Mouse (Mus musculus) limb, embryonic 11.5 days (tissue): ENCODE data around the gene Tgtp2. TPM values are rescaled to one million over a fixed set of nuclear protein-coding genes. Genes with fewer than 3 reads are reported as not detected.
"Not testable (repeated sequence)": the region's sequence is repeated elsewhere in the genome, so short reads cannot be mapped to it uniquely, and the experiment has no call there.

Experiments used
- ATAC-seq: fragments of 200-750 bp; cut with Nextera tagmentation; 2 replicates; pipeline ENCODE4 v1.8.0; 2017; ENCODE audit warnings: low read depth; ENCODE audit not compliant: insufficient number of reproducible peaks, low FRiP score, low TSS enrichment
- DNase-seq: peaks from one replicate; pipeline ENCODE4 v3.0.0-alpha.2; 2015; ENCODE audit warnings: low spot score
- H3K27ac ChIP-seq: fragments of 300-500 bp; sonication (generic); replicated peaks from 2 replicates; pipeline ENCODE4 v1.5.1; 2014; ENCODE audit warnings: low read depth, mild to moderate bottlenecking, low read length
- H3K27me3 ChIP-seq: fragments of 300-500 bp; sonication (generic); 2 replicates; pipeline ENCODE4 v1.6.1; 2014; ENCODE audit warnings: mild to moderate bottlenecking, low read length, mixed read lengths; ENCODE audit not compliant: control insufficient read depth, insufficient read depth
- H3K36me3 ChIP-seq: fragments of 300-500 bp; sonication (generic); 2 replicates; pipeline ENCODE4 v1.6.1; 2014; ENCODE audit warnings: mild to moderate bottlenecking, low read length, moderate library complexity, mixed read lengths; ENCODE audit not compliant: control insufficient read depth, insufficient read depth
- H3K4me1 ChIP-seq: fragments of 300-500 bp; sonication (generic); 2 replicates; pipeline ENCODE4 v1.6.1; 2014; ENCODE audit warnings: low read length, mixed read lengths; ENCODE audit not compliant: control insufficient read depth, insufficient read depth
- H3K4me2 ChIP-seq: fragments of 300-500 bp; sonication (generic); 2 replicates; pipeline ENCODE4 v1.6.1; 2014; ENCODE audit warnings: low read depth, mild to moderate bottlenecking, moderate library complexity; ENCODE audit not compliant: severe bottlenecking
- H3K4me3 ChIP-seq: fragments of 300-500 bp; sonication (generic); 2 replicates; pipeline ENCODE4 v1.5.1; 2014; ENCODE audit warnings: low read depth, low read length
- H3K9ac ChIP-seq: fragments of 300-500 bp; sonication (generic); 2 replicates; pipeline ENCODE4 v1.6.1; 2014; ENCODE audit warnings: mild to moderate bottlenecking, low read length
- H3K9me3 ChIP-seq: fragments of 300-500 bp; sonication (generic); 2 replicates; pipeline ENCODE4 v1.6.1; 2016; ENCODE audit warnings: low read length; ENCODE audit not compliant: control insufficient read depth
- WGBS: fragments of 180-500 bp; shearing (Covaris S2); extraction: QIAGEN DNeasy Blood & Tissue Kit; methylation state at CpG from one replicate; pipeline ENCODE4 v1.1.7; 2014; 5-methylcytosine and 5-hydroxymethylcytosine counted together
- polyA plus RNA-seq: library from polyadenylated mRNA; unstranded; fragments of >200 nt; fragmentation: Nextera tagmentation; extraction: Ambion mirVana; gene quantifications from 2 replicates; pipeline ENCODE4 v1.2.1, GENCODE M21; 2014

The Tgtp2 gene
- polyA plus RNA-seq, 1 experiment from 2014 or later = not detected

DNA sequence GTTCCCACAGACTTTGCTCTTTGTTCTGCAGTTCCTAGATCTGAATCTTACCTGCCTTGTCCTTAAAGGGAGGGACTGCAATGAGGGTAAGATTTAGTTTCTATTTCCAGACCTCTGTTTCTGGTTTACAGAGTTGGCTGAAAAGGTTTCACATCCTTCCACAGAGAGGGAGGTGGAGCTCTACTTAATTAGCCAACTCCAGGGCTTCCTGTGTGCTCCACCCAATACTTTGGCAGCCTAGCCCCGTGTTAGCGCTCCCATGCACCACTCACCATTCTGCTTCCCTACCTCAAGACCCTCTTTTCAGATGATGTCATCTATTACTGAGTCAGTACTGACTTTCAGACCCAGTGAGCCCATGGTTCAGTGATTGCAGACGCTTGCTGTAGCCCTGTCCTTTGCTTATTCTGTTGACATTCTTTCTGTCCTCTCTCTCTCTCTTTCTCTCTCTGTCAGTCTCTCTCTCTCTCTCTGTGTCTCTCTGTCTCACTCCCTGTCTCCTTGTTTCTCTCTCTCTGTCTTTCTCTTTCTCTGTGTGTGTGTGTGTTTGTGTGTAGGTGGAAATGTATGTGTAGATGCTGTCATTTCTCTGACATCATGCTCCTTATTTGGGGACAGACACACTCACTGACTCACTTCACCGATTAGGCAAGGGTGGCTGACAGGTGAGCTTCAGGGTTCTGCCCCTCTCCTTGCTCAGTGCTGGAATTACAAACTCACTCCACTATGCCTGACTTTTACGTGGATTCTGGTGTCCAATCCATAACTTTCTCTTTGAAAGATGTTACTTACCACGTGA lies 12.7 kb downstream of the Tgtp2 start, which contains the start of gene 9930111J21Rik2:
Gene 9930111J21Rik2 (minus strand): TSS at position 150 of the 799 bp plus-strand sequence.
- H3K4me1 ChIP-seq, H3K27me3 ChIP-seq, H3K27ac ChIP-seq, H3K9ac ChIP-seq, H3K36me3 ChIP-seq, H3K4me2 ChIP-seq, H3K4me3 ChIP-seq, H3K9me3 ChIP-seq, ATAC-seq, DNase-seq: not testable (repeated sequence)
- 85% methylated on average over 1 of the region's 6 CpGs for WGBS

DNA sequence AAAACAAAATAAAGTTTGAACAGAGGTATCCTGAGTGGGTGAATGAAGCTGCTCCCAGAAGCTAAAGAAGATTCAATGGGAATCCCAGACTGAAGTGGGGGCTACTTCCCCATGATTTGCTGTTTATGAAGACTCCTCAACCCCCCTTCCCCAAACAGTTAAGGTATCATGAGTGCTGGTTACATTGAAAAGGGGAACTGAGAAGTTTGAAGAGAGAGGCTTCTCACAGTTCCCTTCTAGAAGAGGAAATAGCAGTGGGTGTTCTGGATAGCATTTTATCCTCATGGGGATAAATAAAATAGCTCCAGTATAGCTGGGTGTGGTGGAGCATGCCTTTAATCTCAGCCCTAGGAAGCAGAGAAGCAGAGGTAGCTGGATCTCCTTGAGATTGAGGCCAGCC lies 13.9 kb downstream of the Tgtp2 start:
- not testable (repeated sequence) for H3K4me2 ChIP-seq, H3K9me3 ChIP-seq, H3K27ac ChIP-seq, H3K4me3 ChIP-seq, H3K4me1 ChIP-seq, H3K27me3 ChIP-seq, H3K9ac ChIP-seq, ATAC-seq, H3K36me3 ChIP-seq, DNase-seq

DNA sequence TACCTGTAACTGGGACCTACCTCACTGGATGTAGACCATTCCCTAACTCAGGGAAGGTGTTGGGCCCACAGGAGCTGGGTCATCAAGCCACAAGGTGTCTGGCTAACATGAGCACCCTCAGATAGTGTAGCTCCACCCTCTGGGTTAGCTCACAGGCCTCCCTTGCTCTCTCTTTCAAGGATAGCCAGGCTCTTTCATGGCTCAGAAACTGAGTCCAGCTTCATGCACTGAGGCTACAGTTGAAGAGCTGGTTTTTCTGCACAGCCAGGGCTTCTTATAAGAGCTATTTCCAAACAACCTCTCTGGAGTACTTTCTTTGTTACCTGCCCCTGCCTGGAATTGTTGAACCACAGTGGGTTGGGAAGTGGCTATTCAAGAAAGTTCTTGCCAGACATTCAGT lies 51.9 kb downstream of the Tgtp2 start:
- not testable (repeated sequence) for ATAC-seq, H3K4me1 ChIP-seq, H3K9ac ChIP-seq, H3K4me3 ChIP-seq, H3K27ac ChIP-seq, H3K4me2 ChIP-seq, H3K27me3 ChIP-seq, DNase-seq, H3K9me3 ChIP-seq, H3K36me3 ChIP-seq

Other genes with a start within 250 kb of the Tgtp2 start
- 5.7 TPM in 2 replicates for gene Trim41, start 246.9 kb downstream of the Tgtp2 start, polyA plus RNA-seq
- 0.25 and 0.41 TPM in 2 replicates for gene Trim7, start 238.1 kb downstream of the Tgtp2 start, polyA plus RNA-seq
- gene Gm12184, start 237.6 kb downstream of the Tgtp2 start, polyA plus RNA-seq = 9.4 and 13.5 TPM in 2 replicates
- gene Irgm1, start 192.5 kb downstream of the Tgtp2 start, polyA plus RNA-seq = 1.1 and 1.7 TPM in 2 replicates
- gene Gm5431, start 162.0 kb downstream of the Tgtp2 start, polyA plus RNA-seq = 0.34 TPM in 1 of 2 replicates, not detected in the other
- gene Psme2b, start 118.0 kb downstream of the Tgtp2 start, polyA plus RNA-seq = 0.91 and 2.0 TPM in 2 replicates
- not detected in 2 replicates for gene Olfr56, start 85.3 kb downstream of the Tgtp2 start, polyA plus RNA-seq
- 0.12 TPM in 1 of 2 replicates, not detected in the other for gene 9930111J21Rik1, start 84.8 kb downstream of the Tgtp2 start, polyA plus RNA-seq
- not detected in 2 replicates for gene Gm12185, start 72.0 kb downstream of the Tgtp2 start, polyA plus RNA-seq
- not detected in 2 replicates for gene Tgtp1, start 70.0 kb downstream of the Tgtp2 start, polyA plus RNA-seq
- gene 9930111J21Rik2, start 13.0 kb downstream of the Tgtp2 start, polyA plus RNA-seq = 0.03 and 0.17 TPM in 2 replicates
- 0.51 and 0.61 TPM in 2 replicates for gene Ifi47, start 12.4 kb upstream of the Tgtp2 start, polyA plus RNA-seq
- gene Olfr1396, start 50.7 kb upstream of the Tgtp2 start, polyA plus RNA-seq = not detected in 2 replicates
- not detected in 2 replicates for gene Olfr1395, start 78.1 kb upstream of the Tgtp2 start, polyA plus RNA-seq
- not detected in 2 replicates for gene Olfr1394, start 90.2 kb upstream of the Tgtp2 start, polyA plus RNA-seq
- gene Btnl9, start 123.0 kb upstream of the Tgtp2 start, polyA plus RNA-seq = 0.88 and 0.91 TPM in 2 replicates
- 54.1 and 58.0 TPM in 2 replicates for gene Zfp62, start 139.1 kb upstream of the Tgtp2 start, polyA plus RNA-seq
- 33.8 and 41.1 TPM in 2 replicates for gene Mgat1, start 180.0 kb upstream of the Tgtp2 start, polyA plus RNA-seq
- 0.06 TPM in 1 of 2 replicates, not detected in the other for gene Olfr1393, start 214.1 kb upstream of the Tgtp2 start, polyA plus RNA-seq
- gene Olfr1392, start 221.1 kb upstream of the Tgtp2 start, polyA plus RNA-seq = not detected in 2 replicates
- gene Olfr10, start 240.5 kb upstream of the Tgtp2 start, polyA plus RNA-seq = not detected in 2 replicates